Mouse (Mus musculus) forebrain, embryonic 14.5 days (tissue): ENCODE data around the gene Otop3. TPM values are rescaled to one million over a fixed set of nuclear protein-coding genes. Genes with fewer than 3 reads are reported as not detected.

Source experiments
- ATAC-seq: fragments of 200-750 bp; cut with Nextera tagmentation; 2 replicates; pipeline ENCODE4 v1.8.0; 2017; ENCODE audit warnings: mild to moderate bottlenecking, moderate library complexity
- DNase-seq: peaks from one replicate; pipeline ENCODE4 v3.0.0-alpha.2; 2015; ENCODE audit warnings: low spot score
- H3K27ac ChIP-seq: fragments of 300-500 bp; sonication (generic); 2 replicates; pipeline ENCODE4 v1.5.1; 2014; ENCODE audit warnings: low read depth, mild to moderate bottlenecking, control low read depth, low read length, moderate library complexity
- H3K27me3 ChIP-seq: fragments of 300-500 bp; sonication (generic); replicated peaks from 2 replicates; pipeline ENCODE4 v1.6.1; 2014; ENCODE audit warnings: low read length, control low read depth, mixed read lengths; ENCODE audit not compliant: control insufficient read depth, insufficient read depth
- H3K36me3 ChIP-seq: fragments of 300-500 bp; sonication (generic); 2 replicates; pipeline ENCODE4 v1.6.1; 2014; ENCODE audit warnings: low read length, control low read depth; ENCODE audit not compliant: control insufficient read depth, insufficient read depth
- H3K4me1 ChIP-seq: fragments of 300-500 bp; sonication (generic); 2 replicates; pipeline ENCODE4 v1.6.1; 2014; ENCODE audit warnings: antibody characterized with exemption, low read length, control low read depth; ENCODE audit not compliant: control insufficient read depth, insufficient read depth
- H3K4me2 ChIP-seq: fragments of 300-500 bp; sonication (generic); 2 replicates; pipeline ENCODE4 v1.6.1; 2014; ENCODE audit warnings: mild to moderate bottlenecking, control low read depth, low read length
- H3K4me3 ChIP-seq: fragments of 300-500 bp; sonication (generic); 2 replicates; pipeline ENCODE4 v1.5.1; 2014; ENCODE audit warnings: low read depth, low read length, control low read depth
- H3K9ac ChIP-seq: fragments of 300-500 bp; sonication (generic); 2 replicates; pipeline ENCODE4 v1.6.1; 2014; ENCODE audit warnings: mild to moderate bottlenecking, low read length, control low read depth, moderate library complexity
- H3K9me3 ChIP-seq: fragments of 300-500 bp; sonication (generic); replicated peaks from 2 replicates; pipeline ENCODE4 v1.6.1; 2016; ENCODE audit warnings: low read length, control low read depth, mixed read lengths; ENCODE audit not compliant: control insufficient read depth
- WGBS: fragments of 180-500 bp; shearing (Covaris S2); extraction: QIAGEN DNeasy Blood & Tissue Kit; methylation state at CpG from one replicate; pipeline ENCODE4 v1.1.7; 2014; 5-methylcytosine and 5-hydroxymethylcytosine counted together
- polyA plus RNA-seq: library from polyadenylated mRNA; unstranded; fragments of >200 nt; fragmentation: Nextera tagmentation; extraction: Ambion mirVana; gene quantifications from 2 replicates; pipeline ENCODE4 v1.2.1, GENCODE M21; 2014

Gene Otop3
- 0.06 and 0.09 TPM in 2 replicates for polyA plus RNA-seq

- Histone ChIP-seq H3K9me3 (no peaks in the 10 kb centered on the region), H3K27ac (no peak within 1 kb of the TSS), H3K4me3 (peak within 1 kb of the TSS; percentile 12), H3K27me3 (peaks cover 22% of the 10 kb centered on the region), H3K9ac (peak within 1 kb of the TSS; percentile 43), H3K4me1 (peaks cover 9% of the 10 kb centered on the region), H3K36me3 (no peaks in the 10 kb centered on the region), H3K4me2 (peak within 1 kb of the TSS; percentile 50)
- ATAC-seq, result no peak
- DNase-seq, result no peak
- WGBS, result 1% methylated on average over 27 of the region's 29 CpGs
Measured at GRCm38 (mm10) chr11:115334531-115334930, at the start of gene Otop3. Otop3 (plus strand) TSS chr11:115334731.

DNA sequence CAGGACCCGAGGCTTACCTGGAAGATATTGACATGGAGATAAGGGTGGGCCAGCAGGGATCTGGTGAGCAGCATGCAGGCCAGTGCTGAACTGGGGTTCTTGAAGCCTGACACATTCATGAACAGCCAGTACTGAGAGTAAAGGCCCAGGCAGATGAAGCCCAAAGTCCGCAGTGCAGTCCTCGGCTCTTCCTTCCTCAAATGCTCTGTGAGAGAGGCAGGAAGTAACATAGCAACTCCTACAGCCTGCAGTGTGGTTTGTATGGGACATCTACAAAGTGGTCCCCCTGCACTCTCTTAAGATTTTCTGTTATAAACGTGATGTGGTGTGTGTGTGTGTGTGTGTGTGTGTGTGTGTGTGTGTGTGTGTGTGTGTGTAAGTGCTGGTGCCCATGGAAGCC lies 49.2 kb upstream of the Otop3 start:
- H3K27ac ChIP-seq, result no peak overlapping the region
- WGBS, result 71% methylated on average over 4 of the region's 4 CpGs
- no peak overlapping the region for H3K4me2 ChIP-seq
- no peaks in the 10 kb centered on the region for H3K4me1 ChIP-seq
- H3K9ac ChIP-seq, result no peak overlapping the region
- H3K4me3 ChIP-seq, result no peak overlapping the region
- ATAC-seq, result no peak
- no peak for DNase-seq
- H3K27me3 ChIP-seq, result no peaks in the 10 kb centered on the region
- no peaks in the 10 kb centered on the region for H3K9me3 ChIP-seq
- no peaks in the 10 kb centered on the region for H3K36me3 ChIP-seq

DNA sequence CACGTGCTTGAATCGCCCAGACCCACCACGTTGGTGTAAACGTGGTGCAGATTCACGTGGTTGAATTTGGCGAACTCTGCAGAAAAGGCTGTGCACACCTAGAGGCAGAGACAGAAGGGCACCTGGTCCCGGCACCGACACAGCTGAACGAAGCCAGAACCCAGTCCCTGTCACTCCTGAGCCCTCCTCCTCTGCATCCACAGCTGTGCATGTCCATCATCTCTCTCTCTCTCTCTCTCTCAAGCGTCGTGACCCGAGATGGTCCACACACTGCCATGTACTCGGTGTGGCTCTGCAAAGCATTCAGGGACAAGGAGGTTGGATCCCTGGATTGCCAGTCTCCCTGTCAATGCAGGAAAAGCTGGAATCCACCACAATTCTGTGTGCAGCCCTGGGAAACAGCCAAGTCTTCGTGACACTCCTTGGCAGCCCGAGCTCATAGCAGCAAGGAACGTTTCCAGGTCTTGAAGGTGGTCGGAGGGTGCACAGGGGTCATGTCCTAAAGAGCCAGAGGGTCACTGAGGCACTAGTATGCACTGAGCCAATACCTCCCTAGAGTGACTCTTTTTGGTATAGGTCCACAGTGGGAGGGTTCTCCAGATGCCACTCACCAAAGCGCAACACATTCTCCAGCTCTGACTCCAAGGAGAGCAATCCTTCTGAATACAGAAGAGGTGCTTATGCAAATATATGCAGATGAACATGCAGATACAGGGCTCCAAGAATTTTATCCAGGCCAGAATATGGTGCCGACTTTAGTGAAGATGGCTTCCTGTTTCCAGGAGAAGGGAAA lies 48.1 kb upstream of the Otop3 start:
- WGBS, result 80% methylated on average over 19 of the region's 19 CpGs
- Histone ChIP-seq H3K36me3 (no peaks in the 10 kb centered on the region), H3K9me3 (no peaks in the 10 kb centered on the region), H3K27ac (no peak overlapping the region), H3K4me2 (no peak overlapping the region), H3K4me3 (no peak overlapping the region), H3K4me1 (no peaks in the 10 kb centered on the region), H3K9ac (no peak overlapping the region), H3K27me3 (no peaks in the 10 kb centered on the region)
- DNase-seq (peak; percentile 32), ATAC-seq (peak; percentile 37)

DNA sequence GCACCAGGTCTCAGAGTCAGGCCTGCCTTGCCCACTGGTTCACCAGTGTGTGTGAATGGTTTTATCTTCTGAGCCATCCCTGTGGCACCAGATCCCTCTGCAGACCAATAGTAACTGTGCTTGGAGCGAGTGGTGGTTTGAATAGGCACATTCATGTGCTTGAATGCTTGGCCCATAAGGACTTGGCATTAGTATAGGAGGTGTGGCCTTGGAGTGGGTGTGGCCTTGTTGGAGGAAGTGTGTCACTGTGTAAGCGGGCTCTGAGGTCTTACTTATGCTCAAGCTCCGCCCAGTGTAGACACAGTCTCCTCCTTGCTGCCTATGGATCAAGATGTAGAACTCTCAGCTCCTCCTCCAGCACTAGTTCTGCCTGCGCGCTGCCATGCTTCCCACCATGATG lies 47.1 kb upstream of the Otop3 start:
- H3K4me1 ChIP-seq, result no peaks in the 10 kb centered on the region
- no peak overlapping the region for H3K9ac ChIP-seq
- H3K27me3 ChIP-seq, result no peaks in the 10 kb centered on the region
- ATAC-seq (peak; percentile 29; the same call in 1 of the 2 replicates), DNase-seq (peak; percentile 30)
- H3K4me2 ChIP-seq, result no peak overlapping the region
- no peaks in the 10 kb centered on the region for H3K9me3 ChIP-seq
- H3K4me3 ChIP-seq, result no peak overlapping the region
- 75% methylated on average over 5 of the region's 5 CpGs for WGBS
- H3K36me3 ChIP-seq, result no peaks in the 10 kb centered on the region
- no peak overlapping the region for H3K27ac ChIP-seq

GRCm38 (mm10) chr11:115288305-115288704 lies 46.2 kb upstream of the Otop3 start:
- no peak for ATAC-seq
- no peak overlapping the region for H3K9ac ChIP-seq
- no peaks in the 10 kb centered on the region for H3K27me3 ChIP-seq
- H3K4me3 ChIP-seq, result no peak overlapping the region
- DNase-seq, result no peak
- H3K9me3 ChIP-seq, result no peaks in the 10 kb centered on the region
- 84% methylated on average over 2 of the region's 2 CpGs for WGBS
- no peak overlapping the region for H3K27ac ChIP-seq
- H3K4me1 ChIP-seq, result no peaks in the 10 kb centered on the region
- no peaks in the 10 kb centered on the region for H3K36me3 ChIP-seq
- no peak overlapping the region for H3K4me2 ChIP-seq

- H3K27ac ChIP-seq, result no peak overlapping the region
- H3K9me3 ChIP-seq, result no peaks in the 10 kb centered on the region
- H3K9ac ChIP-seq, result no peak overlapping the region
- no peak overlapping the region for H3K4me3 ChIP-seq
- H3K4me1 ChIP-seq, result no peaks in the 10 kb centered on the region
- no peaks in the 10 kb centered on the region for H3K36me3 ChIP-seq
- WGBS, result 81% methylated on average over 8 of the region's 8 CpGs
- ATAC-seq (no peak), DNase-seq (no peak)
- no peaks in the 10 kb centered on the region for H3K27me3 ChIP-seq
- no peak overlapping the region for H3K4me2 ChIP-seq
Measured at GRCm38 (mm10) chr11:115289885-115290284, 44.6 kb upstream of the Otop3 start.

DNA sequence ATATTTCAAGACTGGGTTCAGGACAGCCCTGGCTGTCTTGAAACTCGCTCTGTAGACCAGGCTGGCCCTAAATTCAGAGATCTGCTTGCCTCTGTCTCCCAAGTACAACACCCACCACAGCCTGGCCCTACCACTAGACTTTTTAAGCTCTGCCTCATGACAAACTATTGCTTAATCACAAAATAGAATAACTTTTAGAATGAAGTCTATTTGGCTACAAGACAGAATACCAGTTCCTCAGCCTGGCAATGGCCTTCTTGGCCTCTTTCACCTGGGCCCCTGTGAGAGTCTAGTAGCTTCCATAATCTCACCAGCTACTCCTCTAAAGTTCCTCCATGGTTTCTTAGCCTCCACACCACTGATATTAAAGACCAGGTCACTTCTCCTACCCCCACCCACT lies 44.2 kb upstream of the Otop3 start:
- Histone ChIP-seq H3K9ac (no peak overlapping the region), H3K4me3 (no peak overlapping the region), H3K36me3 (no peaks in the 10 kb centered on the region), H3K27me3 (no peaks in the 10 kb centered on the region), H3K4me1 (no peaks in the 10 kb centered on the region), H3K4me2 (no peak overlapping the region), H3K27ac (no peak overlapping the region), H3K9me3 (no peaks in the 10 kb centered on the region)
- no peak for DNase-seq
- WGBS, result 91% methylated on average over 1 of the region's 1 CpGs
- ATAC-seq, result no peak

- DNase-seq, result peak; percentile 44
- WGBS, result 79% methylated on average over 6 of the region's 6 CpGs
Measured at GRCm38 (mm10) chr11:115290919-115291318, 43.6 kb upstream of the Otop3 start.

DNA sequence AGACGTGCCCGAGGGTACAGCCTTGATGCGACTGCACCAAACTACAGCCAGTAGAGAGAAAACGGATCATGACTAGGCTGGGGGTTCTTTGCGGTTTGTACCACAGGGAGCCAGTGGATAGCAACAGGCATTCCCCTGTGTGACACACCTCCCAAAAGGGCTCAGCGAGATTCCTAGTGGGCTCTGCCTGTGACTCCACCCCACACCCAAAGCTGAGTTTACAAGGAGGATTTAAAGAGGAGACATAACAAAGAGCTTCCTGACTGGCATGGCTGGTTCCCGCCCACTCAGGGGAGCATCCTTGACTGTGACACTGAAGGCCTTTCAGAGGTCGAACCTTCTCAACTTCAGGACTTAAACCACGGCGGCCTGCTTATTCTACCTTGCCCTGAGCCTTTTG lies 43.0 kb upstream of the Otop3 start:
- H3K4me1 ChIP-seq, result no peaks in the 10 kb centered on the region
- no peak overlapping the region for H3K4me2 ChIP-seq
- 86% methylated on average over 10 of the region's 10 CpGs for WGBS
- no peak overlapping the region for H3K9ac ChIP-seq
- no peaks in the 10 kb centered on the region for H3K9me3 ChIP-seq
- H3K27ac ChIP-seq, result no peak overlapping the region
- DNase-seq (no peak), ATAC-seq (no peak)
- no peak overlapping the region for H3K4me3 ChIP-seq
- H3K27me3 ChIP-seq, result no peaks in the 10 kb centered on the region
- no peaks in the 10 kb centered on the region for H3K36me3 ChIP-seq

More at GRCm38 (mm10) chr11:115290919-115291318, 43.6 kb upstream of the Otop3 start:
- Histone ChIP-seq H3K27ac (no peak overlapping the region), H3K4me2 (no peak overlapping the region), H3K4me3 (no peak overlapping the region), H3K36me3 (no peaks in the 10 kb centered on the region), H3K4me1 (no peaks in the 10 kb centered on the region), H3K9ac (no peak overlapping the region), H3K9me3 (no peaks in the 10 kb centered on the region), H3K27me3 (no peaks in the 10 kb centered on the region)
- ATAC-seq, result no peak
